Mouse (Mus musculus): ENCODE measurements around the gene Pbdc1.
"Not testable (repeated sequence)": the region's sequence is repeated elsewhere in the genome, so short reads cannot be mapped to it uniquely, and the experiment has no call there.

- TF ChIP-seq CTCF (IDR thresholded peaks at IDR 0.05; ENCODE audit: low read depth, low read length); POLR2A (IDR thresholded peaks at IDR 0.05; ENCODE audit: extremely low read depth, insufficient read depth, low read length): not testable (repeated sequence)
These were observed 85.5 kb downstream of the Pbdc1 start for GRCm38 (mm10) chrX:105165007-105165406.
